Mouse (Mus musculus): ENCODE data around the gene Ptges2.

DNA sequence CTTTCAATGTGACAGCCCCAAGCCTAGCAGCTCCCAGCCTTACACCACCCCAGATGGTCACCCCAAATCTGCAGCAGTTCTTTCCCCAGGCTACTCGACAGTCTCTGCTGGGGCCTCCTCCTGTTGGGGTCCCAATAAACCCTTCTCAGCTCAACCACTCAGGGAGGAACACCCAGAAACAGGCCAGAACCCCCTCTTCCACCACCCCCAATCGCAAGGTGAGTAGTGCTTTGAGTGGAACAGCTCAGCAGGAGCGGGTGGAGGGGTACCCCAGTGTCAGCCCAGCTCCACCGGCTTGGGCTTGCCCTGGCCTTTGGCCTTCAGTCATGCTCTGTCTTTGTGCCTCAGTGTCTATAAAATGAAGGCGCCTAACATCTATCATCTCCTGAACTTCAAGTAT lies 28.4 kb upstream of the Ptges2 start:
- TF ChIP-seq TAL1 (conservative IDR thresholded peaks at IDR 0.05; ENCODE audit: low read depth, low read length), result no peak
- no peak for TF ChIP-seq CTCF (IDR thresholded peaks at IDR 0.05; ENCODE audit: low read depth, low read length)
- no peak for TF ChIP-seq GATA1 (IDR thresholded peaks at IDR 0.05; ENCODE audit: borderline replicate concordance, low read length)
- no peak for TF ChIP-seq POLR2AphosphoS5 (IDR thresholded peaks at IDR 0.05; ENCODE audit: insufficient replicate concordance, low read depth, low read length)
- TF ChIP-seq GATA2 (IDR thresholded peaks at IDR 0.05; ENCODE audit: borderline replicate concordance, low read depth, low read length), result no peak
